Mouse (Mus musculus): ENCODE measurements around the gene Dkk2. TPM values are rescaled to one million over a fixed set of nuclear protein-coding genes. Genes with fewer than 3 reads are reported as not detected.
"Not testable (repeated sequence)": the region's sequence is repeated elsewhere in the genome, so short reads cannot be mapped to it uniquely, and the experiment has no call there.

Dkk2 gene
- 1 to 10 TPM; 2.6 to 3.1 TPM for total RNA-seq (2021)
- long read RNA-seq, experiment 1, partial matches to known transcripts, result 2 of 5 reads
- long read RNA-seq, experiment 1, other reads (novel, unspliced or antisense), result 0 of 5 reads
- long read RNA-seq, experiment 2, partial matches to known transcripts, result 0 of 2 reads
- long read RNA-seq, experiment 2, other reads (novel, unspliced or antisense), result 1 of 2 reads

DNA sequence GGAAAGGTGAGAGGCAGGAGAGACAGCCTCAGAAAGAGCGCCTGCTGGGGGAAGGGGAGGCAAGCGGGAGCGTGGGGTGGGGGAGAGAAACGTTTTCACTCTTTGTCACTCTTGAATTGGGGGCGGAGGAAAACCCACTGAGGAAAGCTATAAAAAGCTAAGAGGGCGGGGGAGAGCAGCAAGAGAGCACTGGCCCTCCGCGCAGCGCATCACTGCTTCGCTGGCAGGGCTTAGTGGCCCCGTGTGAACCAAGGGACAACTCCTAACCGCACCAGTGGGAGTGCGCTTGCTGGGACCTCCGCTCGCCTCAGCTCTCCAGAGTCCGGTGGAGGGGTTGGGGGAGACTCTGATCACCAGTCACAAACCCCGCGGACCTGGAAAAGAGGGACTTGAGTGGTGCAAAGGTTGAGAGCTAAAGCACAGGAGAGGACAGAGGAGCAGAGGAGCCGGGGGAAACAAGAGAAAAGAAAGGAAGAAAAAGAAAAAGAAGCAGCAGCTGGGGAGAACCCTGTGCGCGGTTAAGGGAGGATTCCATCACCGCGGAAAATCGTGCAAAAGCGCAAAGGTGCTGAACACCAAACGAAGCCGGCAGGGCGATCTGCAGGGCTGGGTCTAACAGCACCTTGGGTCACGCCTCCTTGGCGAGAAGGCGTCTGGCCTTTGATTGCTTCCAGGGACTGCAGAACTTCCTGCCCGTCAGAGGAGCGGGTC is at the start of gene Dkk2:
Dkk2 (plus strand) TSS at position 181 of the 711 bp plus-strand sequence.
- peak; percentile 12 to 22 for DNase-seq
- intact Hi-C loops (cut with DNase I), result no loop called here

DNA sequence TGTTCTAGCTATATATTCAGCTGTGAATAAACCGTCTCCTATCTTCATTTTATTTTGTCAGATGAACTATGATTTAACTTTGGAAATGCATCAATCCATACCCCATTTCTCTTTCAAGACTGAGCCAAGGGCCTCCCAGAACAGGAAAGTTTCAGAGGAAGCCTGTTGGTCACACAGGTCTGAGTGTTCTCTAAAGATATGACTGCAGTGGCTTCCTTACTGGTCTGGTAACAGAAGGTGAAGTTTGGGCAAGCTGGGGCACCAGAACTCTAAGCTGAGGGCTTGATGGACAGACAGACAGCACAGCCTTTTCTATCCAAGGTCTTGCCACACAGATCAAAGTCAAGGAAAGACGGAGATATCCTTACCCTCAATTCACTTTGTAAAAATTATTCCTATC is 48.4 kb upstream of the Dkk2 start:
- DNase-seq, result no peak
- intact Hi-C loops (cut with DNase I), result no loop called here

DNA sequence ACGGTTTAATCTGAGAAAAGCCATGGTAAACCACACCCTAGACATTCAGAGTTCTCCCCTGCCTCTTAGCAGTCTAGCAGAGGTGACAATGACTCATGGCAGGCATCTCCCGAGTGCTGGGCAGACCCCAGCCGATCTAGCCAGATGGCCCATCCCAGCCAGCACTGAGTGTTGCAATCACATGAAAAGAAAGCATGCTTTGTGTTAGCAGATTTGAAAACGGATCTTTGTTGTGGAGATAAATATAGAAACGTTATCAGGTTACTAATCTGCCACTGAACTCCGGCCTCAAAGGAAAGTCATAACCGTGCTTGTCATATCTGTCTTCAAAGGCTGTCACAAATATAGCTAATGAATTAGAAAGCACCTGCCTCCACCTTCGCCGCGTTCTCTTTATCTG is 47.4 kb upstream of the Dkk2 start:
- intact Hi-C loops (cut with DNase I), result no loop called here
- no peak for DNase-seq

DNA sequence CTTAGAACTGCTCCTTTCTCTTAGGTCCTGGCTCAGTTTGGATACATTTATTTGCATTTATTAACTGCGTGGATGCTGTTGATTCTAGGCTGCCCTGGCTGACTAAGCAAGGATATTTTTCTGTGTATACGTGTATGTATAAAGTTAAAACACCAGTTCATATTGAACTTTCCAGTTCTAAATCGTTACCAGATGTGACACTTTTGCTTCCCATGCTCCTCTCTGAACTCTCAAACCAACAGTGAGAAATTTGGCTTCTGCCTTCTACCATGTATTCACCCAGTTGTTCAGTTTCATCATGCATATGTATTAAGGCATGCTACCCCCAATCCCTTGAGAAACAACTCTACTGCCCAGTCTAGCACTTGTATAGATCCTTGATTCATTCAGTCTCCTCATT is 45.0 kb upstream of the Dkk2 start:
- intact Hi-C loops (cut with DNase I), result no loop called here
- DNase-seq, result no peak

DNA sequence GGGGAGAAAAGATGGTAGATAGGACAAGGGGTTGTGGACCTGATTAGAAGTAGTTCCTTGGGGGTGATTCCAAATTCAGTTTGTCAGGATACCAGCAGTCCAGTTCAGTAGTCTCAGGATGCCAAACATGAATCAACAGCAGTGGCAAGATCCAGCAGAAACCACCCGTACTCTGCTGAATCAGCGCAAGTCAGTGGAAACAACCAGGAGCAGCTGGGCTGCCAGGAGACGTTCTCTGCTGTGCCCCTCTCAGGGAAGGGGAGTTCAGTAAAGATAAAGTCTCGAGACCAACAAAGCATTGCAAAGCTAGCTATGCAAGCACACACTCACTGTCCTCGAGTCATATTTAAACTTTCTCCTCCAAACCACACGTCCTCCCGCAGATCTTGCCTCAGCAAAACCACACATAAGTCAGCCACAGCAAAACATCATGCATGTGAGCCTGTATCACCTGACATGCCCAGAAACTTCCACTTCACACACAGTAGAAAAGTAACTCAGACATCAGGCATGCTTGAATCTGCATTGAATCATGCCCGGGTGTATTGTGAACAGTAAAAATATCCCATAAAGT is 34.1 kb upstream of the Dkk2 start:
- no peak for DNase-seq
- intact Hi-C loops (cut with DNase I), result no loop called here

DNA sequence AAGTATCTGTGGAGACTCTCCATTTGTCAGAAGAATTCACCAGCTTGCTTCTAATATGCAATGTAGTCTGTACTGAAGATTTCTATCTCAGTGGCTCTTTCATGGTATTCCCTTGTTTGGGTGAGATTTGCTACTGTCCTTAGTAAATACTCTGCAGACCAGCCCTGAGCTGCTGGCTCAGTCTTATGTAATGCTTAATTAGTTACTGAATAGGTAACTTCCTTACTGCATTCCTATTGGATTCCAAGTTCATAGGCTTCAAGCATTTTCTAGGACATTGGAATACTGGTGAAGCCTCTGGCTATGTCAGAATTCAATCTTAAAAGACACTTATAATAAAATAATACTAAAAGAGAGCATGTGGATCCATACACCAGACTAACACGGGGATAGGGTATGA is 22.3 kb upstream of the Dkk2 start:
- intact Hi-C loops (cut with DNase I); DNase-seq: not testable (repeated sequence)

DNA sequence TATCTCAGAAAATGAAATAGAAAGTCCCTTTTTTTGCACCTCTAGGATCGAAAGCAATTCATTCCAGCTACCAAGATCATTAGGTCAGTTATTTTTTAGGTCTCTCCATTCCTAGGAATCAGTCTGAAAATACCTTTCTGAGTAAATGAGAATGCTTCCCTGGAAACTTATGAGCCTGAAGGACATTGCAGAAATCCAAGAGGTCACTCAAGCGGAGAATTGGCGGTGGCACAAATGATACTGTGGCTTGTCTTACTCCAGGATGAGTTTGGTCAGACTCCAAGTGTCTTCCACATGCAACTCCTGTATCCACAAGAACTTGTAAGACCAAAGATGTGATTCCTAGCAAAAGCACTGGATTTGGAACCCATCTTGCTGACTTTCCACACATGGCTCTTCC is 21.7 kb upstream of the Dkk2 start:
- no peak for DNase-seq
- intact Hi-C loops (cut with DNase I), result no loop called here

DNA sequence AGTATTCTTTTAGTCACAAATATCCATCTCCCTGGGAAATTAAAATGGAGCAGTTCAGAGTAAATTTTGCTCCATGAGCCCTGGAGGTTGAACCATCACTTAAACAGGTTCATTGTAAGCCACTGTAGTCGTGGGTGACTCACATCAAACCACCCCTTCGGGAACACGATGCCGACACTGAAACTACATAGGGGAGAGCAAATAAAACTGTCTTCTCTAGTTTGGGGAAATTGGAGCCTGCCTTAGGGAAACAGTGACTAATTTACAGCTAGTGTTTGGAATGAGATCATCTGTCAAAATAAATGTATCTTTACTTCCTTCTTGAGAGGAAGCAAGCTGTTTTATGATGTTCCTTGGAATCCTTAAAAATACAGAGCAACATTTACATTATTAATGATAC is 21.1 kb upstream of the Dkk2 start:
- intact Hi-C loops (cut with DNase I), result no loop called here

DNA sequence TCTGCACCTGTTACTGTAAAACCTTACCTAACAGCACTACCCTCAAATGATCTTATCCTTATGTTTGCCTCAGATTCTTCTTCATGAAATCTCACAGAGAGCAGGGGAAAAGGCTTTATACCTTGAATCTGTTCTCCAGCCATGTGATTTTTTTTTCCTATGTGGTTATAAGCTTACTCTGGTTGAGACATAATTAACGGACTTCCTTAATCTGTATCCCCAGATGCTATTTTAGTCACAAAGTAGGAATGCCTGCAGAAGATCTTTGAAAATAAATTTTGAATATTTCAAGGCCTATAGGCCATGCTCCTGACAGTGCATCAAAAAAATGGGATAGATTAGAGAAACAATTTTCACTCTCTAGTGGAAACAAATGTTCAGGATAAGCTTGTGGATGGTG is 20.2 kb upstream of the Dkk2 start:
- intact Hi-C loops (cut with DNase I), result no loop called here
- no peak for DNase-seq

More for the DNA sequence above, 21.1 kb upstream of the Dkk2 start:
- no peak for DNase-seq

DNA sequence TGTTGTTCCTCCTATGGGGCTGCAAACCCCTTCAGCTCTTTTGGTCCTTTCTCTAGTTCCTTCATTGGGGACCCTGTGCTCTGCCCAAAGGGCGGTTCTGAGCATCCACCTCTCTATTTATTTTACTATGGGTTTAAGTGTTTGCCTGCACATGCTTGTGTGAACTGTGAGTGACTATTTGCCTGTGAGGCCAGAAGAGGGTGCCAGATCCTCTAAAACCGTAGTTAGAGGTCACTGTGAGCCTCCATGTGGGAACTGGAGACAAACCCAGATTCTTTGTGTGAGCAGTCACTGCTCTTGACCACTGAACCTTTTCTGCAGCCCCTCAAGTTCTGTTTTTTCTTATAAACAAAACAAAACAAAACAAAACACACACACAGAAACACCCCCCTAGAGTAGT is 14.1 kb upstream of the Dkk2 start:
- DNase-seq, result no peak
- intact Hi-C loops (cut with DNase I), result no loop called here

DNA sequence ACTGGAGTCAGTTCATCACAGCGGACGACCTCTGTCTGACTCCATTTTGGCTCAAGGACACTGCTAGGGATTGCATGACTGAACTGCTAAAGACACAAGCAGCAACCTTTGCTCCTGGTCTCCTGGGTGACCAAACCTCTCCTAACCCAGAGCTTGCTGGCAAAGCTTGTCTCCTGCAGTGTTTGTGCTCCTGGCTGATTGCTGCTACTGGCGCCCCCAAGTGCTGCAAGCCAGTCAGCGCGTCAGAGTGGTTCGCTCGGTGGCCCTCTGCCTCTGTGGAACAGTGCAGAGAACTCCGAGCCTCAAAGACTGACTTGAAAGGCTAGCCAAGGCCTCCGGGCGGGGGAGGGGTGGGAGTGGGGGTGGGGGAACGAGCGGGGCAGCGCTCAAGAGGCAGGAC is 1.1 kb upstream of the Dkk2 start:
- intact Hi-C loops (cut with DNase I), result no loop called here
- peak; percentile 43 to 50 for DNase-seq

DNA sequence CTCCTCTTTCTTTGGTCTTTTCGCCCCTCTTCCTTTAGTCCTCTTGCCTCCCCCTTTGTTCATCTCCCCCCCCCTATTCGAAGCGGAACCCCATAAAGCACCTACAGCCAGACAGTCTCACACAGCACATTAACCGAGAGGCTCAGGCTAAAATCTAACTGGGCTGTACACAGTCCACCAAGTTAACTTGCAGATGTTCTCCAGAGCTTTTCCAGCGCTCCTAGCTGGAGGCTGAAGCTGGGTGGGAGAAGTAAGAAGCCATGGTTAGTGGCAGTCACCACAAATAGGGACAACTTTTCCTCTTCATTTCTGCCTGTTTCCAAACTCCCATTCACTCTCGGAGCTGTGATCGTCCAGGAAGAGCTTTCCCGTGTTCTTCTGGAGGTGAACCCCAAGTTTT is 412 bp upstream of the Dkk2 start:
- DNase-seq, result no peak
- intact Hi-C loops (cut with DNase I), result no loop called here

DNA sequence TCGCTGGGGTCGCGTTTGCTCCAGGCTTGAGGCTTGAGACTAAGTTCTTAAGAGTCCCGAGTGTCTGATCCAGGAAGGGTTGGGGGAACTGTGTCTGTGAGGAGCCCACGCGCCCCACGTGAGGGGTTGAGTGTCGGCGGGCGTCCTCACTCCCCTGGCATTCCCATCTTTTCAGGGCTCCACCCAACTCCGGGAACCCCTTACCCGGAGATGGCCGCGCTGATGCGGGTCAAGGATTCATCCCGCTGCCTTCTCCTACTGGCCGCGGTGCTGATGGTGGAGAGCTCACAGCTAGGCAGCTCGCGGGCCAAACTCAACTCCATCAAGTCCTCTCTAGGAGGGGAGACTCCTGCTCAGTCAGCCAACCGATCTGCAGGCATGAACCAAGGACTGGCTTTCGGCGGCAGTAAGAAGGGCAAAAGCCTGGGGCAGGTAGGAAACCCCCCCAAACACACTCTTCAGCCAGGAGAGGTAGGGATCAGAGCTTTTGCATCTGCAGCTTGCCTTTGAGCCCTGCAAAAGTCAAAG is 795 bp downstream of the Dkk2 start:
- DNase-seq, result peak in 1 of 2 experiments; percentile 20
- intact Hi-C loops (cut with DNase I), result no loop called here

DNA sequence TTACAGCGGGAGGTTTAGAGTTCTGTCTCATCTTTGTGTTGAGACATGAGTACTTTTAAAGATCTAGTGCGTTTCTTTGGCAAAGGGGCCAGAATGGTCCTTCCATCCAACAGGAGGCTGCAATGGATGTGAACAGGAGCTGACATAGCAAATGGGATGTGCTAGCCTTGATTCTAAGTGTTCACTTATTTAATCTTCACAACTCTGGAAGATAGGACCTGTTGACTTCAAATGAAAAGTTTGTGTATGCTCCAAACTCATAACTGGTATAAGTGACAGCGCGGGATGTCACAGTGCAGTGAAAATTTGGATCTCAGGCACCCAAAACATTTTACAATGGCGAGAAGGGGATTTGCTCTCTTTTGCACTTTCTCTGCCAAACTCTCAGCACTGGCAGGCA is 1.4 kb downstream of the Dkk2 start:
- no peak for DNase-seq
- intact Hi-C loops (cut with DNase I), result no loop called here

DNA sequence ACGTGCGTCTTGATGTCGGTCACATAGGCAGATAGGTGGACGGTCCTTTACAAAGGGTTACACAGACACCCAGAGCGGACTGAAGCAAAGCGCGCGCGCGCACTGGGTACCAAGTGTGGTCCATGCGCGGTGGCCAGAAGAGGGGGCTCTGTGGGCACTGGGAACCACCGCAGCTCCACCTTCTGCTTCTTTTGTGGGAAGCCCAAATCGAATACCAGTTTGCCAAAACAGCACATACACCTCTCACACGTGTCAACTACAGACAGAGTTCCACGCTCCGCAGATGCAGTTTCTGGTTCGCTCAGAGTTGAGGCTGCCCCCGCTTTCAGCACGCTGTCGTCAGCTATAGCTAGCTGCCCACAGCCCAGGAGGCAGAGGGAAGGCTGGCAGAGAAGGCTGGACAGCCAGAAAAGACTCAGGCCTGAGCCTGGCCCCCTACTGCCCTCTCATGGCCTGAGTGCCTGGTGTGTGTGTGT is 2.0 kb downstream of the Dkk2 start:
- intact Hi-C loops (cut with DNase I), result no loop called here
- peak; percentile 14 to 35 for DNase-seq

DNA sequence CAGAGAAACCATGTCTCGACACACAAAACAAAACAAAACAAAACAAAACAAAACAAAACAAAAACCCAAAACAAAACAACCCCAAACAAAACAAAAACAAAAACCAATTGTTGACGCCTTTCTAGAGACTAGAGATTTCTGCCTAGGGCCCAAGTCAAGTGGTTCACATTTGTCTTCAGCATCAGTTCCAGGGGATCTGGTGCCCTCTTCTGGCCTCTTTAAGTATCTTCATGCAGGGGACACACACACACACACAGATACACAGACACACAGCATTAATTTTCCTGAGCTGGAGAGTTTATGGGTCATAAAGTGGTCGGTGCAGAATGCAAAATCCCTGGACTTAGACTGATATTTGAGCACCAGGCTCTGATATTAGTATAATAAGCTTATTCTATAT is 7.9 kb downstream of the Dkk2 start:
- intact Hi-C loops (cut with DNase I), result no loop called here
- no peak for DNase-seq

DNA sequence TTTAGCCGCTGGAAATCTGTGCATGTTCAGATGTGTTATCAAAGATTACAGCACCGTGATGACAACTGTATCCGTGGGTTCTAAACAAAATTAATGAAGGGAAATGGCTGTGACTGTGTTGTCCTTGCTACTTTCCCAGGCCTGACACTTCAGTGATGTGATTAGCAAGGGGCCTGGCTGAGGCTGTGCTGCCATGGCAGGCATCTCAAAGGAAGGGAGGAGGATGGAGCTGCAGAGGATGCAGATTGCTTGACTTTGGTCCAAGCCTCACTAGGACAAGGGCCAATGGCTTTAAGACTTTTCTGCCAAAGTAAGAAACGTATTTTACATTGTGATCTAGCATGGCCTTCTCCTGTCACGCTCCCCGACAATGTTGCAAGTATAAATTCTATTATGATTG is 11.2 kb downstream of the Dkk2 start:
- intact Hi-C loops (cut with DNase I), result no loop called here
- no peak for DNase-seq

DNA sequence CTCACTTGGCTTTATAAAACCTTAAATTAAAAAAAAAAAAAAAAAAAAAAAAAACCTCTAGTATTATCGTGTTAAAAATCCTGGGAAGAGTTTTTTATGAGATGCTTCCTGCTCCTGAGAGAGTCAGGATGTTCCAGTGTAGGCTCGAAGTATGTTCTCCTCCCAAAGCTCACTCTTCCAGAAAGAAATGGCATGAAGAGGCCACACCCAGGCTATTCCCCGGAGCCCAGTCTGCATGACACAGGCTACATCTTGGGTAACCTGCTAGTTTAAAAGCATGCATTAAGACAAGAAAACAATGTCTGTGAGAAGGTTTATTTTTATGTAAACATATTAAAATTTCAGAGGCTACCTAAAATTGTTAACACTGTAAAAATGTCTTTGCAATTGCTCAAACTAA is 15.7 kb downstream of the Dkk2 start:
- intact Hi-C loops (cut with DNase I), result no loop called here
- peak; percentile 19 to 32 for DNase-seq

DNA sequence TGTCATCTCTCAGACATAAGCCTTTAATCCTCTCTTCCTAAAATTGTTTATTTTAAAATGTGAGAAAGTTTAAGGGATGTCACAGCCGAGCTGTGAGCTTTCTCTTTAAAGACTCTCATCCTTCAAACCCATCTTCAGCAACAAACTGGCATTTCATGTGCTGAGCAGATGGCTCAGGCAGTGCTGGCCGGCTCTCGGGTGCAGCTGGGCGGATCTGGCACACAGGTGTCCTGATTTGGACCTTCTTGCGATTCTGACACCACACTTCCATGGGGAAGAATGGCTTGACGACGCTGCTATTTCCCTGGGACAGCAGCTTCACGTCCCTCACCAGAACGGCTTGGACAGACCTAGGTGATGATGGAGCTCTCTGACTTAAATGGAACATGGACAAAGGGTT is 17.9 kb downstream of the Dkk2 start:
- DNase-seq, result peak in 1 of 2 experiments; percentile 25
- intact Hi-C loops (cut with DNase I), result no loop called here

DNA sequence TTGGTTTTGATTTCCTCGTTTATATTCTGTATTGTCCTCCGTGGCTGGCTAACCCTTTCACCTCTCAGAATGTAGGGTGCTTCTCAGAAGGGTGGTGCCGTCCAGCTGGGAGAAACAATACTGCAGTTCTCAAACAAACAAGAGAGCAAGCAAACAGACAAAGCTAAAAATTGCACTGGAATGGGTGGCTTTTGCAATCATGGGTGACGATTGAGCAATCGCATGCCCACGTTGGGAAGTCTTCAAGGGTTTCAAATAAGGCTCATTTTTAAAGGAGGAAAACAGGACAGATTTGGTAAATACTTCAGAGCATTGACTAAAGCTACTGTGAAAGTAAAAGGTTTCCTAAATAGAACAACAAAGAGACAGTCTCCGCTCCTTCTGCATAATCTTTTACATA is 18.4 kb downstream of the Dkk2 start:
- DNase-seq, result peak in 1 of 2 experiments; percentile 23
- intact Hi-C loops (cut with DNase I), result no loop called here

DNA sequence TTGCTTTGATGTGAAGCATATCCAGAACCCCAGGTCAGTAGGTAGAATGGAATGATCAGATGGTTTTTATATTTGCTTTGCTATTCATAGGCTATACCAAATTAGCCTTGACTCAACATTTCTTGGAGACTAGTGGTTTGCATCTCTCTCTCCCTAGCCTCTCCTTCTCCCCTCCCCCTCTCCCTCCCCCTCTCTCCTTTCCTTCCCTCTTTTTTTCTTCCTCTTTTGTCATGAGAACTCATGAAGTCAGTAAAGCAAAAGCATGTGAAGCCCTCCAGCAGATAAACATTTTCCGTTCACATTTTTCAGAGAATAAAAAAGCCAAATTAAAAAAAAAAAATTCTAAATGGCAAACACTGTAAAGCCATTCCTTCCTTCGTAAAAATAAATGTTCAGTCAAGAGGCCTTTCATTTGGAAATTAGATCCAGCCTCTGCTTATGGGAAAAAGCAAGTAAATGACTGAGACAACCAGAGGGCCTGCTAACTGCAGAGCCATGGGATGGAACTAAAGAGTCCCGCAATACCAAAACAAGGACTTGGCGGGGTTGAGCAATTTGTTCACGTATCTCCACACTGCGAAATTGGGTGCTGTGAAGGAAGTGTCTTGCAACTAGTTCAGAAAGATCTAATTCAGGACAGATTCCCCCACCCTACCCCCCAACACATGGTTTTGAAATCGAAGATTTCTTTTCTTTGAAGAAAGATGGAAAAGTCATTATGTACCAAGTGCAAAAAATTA is 30.9 kb downstream of the Dkk2 start:
- no peak for DNase-seq
- intact Hi-C loops (cut with DNase I), result no loop called here

Measured in gastrocnemius, postnatal 36 days (tissue).